Mouse (Mus musculus) stomach, embryonic 16.5 days (tissue): ENCODE measurements around the gene Lpp. TPM values are rescaled to one million over a fixed set of nuclear protein-coding genes. Genes with fewer than 3 reads are reported as not detected.

Experiments
- ATAC-seq: fragments of 200-750 bp; cut with Nextera tagmentation; 2 replicates; pipeline ENCODE4 v1.8.0; 2017; ENCODE audit warnings: moderate number of reproducible peaks, moderate TSS enrichment; ENCODE audit not compliant: insufficient read depth, low FRiP score
- H3K27ac ChIP-seq: fragments of 300-500 bp; sonication (generic); 2 replicates; pipeline ENCODE4 v1.5.1; 2014; ENCODE audit warnings: low read length
- H3K27me3 ChIP-seq: fragments of 300-500 bp; sonication (generic); 2 replicates; pipeline ENCODE4 v1.6.1; 2014; ENCODE audit warnings: low read length, control low read depth, mixed read lengths; ENCODE audit not compliant: control insufficient read depth, insufficient read depth
- H3K36me3 ChIP-seq: fragments of 300-500 bp; sonication (generic); 2 replicates; pipeline ENCODE4 v1.6.1; 2014; ENCODE audit warnings: low read length; ENCODE audit not compliant: control insufficient read depth, insufficient read depth
- H3K4me1 ChIP-seq: fragments of 300-500 bp; sonication (generic); 2 replicates; pipeline ENCODE4 v1.6.1; 2014; ENCODE audit warnings: low read length, control low read depth, mixed read lengths; ENCODE audit not compliant: control insufficient read depth, insufficient read depth
- H3K4me2 ChIP-seq: fragments of 300-500 bp; sonication (generic); 2 replicates; pipeline ENCODE4 v1.6.1; 2014; ENCODE audit warnings: low read depth, low read length, mixed read lengths
- H3K4me3 ChIP-seq: fragments of 300-500 bp; sonication (generic); replicated peaks from 2 replicates; pipeline ENCODE4 v1.5.1; 2014; ENCODE audit warnings: mild to moderate bottlenecking, low read length
- H3K9ac ChIP-seq: fragments of 300-500 bp; sonication (generic); 2 replicates; pipeline ENCODE4 v1.6.1; 2014; ENCODE audit warnings: low read length
- H3K9me3 ChIP-seq: fragments of 300-500 bp; sonication (generic); replicated peaks from 2 replicates; pipeline ENCODE4 v1.6.1; 2016; ENCODE audit warnings: low read length, control low read depth; ENCODE audit not compliant: control insufficient read depth
- WGBS: fragments of 180-500 bp; shearing (Covaris S2); extraction: QIAGEN DNeasy Blood & Tissue Kit; methylation state at CpG from one replicate; pipeline ENCODE4 v1.1.7; 2014; 5-methylcytosine and 5-hydroxymethylcytosine counted together
- polyA plus RNA-seq: library from polyadenylated mRNA; unstranded; fragments of >200 nt; fragmentation: Nextera tagmentation; extraction: Ambion mirVana; gene quantifications from 2 replicates; pipeline ENCODE4 v1.2.1, GENCODE M21; 2015

The Lpp gene
- polyA plus RNA-seq, 1 experiment from 2014 or later, result 79.4 TPM

DNA sequence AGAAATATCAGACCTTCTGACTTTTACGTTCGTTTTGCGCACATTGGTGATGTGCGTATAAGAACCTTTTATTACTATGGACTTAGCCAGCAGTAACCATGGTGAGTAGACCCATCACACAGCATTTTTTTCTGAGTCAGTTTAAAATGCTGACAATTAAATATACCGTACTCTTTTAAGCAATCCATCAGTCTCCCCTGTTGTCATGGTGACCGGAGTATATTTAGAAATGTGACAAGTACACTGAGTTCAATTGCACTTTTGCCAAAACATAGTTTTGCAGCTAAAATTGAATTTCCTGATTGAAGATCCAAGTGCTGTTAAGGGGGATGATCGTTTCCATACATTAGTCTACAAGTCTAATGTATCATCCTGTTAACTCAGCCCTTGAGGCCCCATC is 149.6 kb downstream of the Lpp start:
- H3K27ac ChIP-seq, result no peak overlapping the region
- ATAC-seq, result no peak
- H3K4me3 ChIP-seq, result no peak overlapping the region
- H3K27me3 ChIP-seq, result no peaks in the 10 kb centered on the region
- H3K4me2 ChIP-seq, result no peak overlapping the region
- 68% methylated on average over 7 of the region's 7 CpGs for WGBS
- 0 out of 2 replicates have a peak, but pooled peaks cover 3% of the 10 kb centered on the region for H3K4me1 ChIP-seq
- no peak overlapping the region for H3K9ac ChIP-seq
- H3K9me3 ChIP-seq, result no peaks in the 10 kb centered on the region
- peaks cover 4% of the 10 kb centered on the region; the same call in 1 of the 2 replicates for H3K36me3 ChIP-seq

DNA sequence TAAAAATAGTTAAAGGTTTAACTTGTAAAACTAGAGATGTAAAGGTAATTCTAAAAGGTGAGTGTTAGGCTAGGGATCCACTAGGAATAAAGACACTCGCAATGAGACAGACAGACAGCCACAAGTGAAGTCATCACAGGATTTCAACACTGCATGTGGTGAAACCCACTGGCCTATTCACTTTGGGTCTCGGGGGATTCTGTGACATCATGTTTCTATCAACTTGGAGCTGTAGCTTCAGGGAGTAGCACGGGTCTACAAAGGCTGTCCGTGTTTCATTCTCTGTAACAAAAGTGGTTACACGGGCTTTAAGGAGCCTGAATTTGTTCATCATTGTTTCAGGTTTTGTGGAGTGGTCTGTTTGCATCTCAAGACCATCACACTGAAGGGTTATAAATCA is 152.1 kb downstream of the Lpp start:
- Histone ChIP-seq H3K9ac (no peak overlapping the region), H3K9me3 (no peaks in the 10 kb centered on the region), H3K4me2 (no peak overlapping the region), H3K36me3 (peaks cover 4% of the 10 kb centered on the region; the same call in 1 of the 2 replicates), H3K4me1 (0 out of 2 replicates have a peak, but pooled peaks cover 3% of the 10 kb centered on the region), H3K27ac (no peak overlapping the region), H3K27me3 (no peaks in the 10 kb centered on the region), H3K4me3 (no peak overlapping the region)
- WGBS, result 92% methylated on average over 5 of the region's 5 CpGs
- ATAC-seq, result no peak

DNA sequence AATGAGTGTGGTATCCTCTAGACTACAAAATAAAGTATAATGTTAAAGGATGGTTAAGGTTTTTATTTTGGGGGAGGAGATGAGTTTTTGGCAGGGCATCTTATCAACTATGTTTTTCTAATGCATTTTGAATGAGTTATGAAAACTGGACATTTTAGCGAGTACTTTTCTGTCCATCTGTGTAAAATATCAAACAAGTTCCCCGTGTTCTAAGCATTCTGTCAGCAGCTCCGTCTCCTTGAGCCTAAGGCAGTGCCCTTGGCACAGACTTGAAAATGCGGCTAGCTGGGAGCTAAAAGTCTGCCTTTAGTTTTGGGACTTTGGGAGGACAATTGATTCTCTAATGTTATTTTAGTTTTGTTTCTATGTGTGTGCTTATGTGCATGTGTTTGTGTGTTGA is 165.2 kb downstream of the Lpp start:
- no peak for ATAC-seq
- no peak overlapping the region for H3K4me2 ChIP-seq
- H3K27ac ChIP-seq, result no peak overlapping the region
- H3K27me3 ChIP-seq, result no peaks in the 10 kb centered on the region
- H3K4me3 ChIP-seq, result no peak overlapping the region
- no peak overlapping the region for H3K9ac ChIP-seq
- no peaks in the 10 kb centered on the region for H3K4me1 ChIP-seq
- 79% methylated on average over 4 of the region's 4 CpGs for WGBS
- H3K9me3 ChIP-seq, result no peaks in the 10 kb centered on the region
- H3K36me3 ChIP-seq, result no peaks in the 10 kb centered on the region

DNA sequence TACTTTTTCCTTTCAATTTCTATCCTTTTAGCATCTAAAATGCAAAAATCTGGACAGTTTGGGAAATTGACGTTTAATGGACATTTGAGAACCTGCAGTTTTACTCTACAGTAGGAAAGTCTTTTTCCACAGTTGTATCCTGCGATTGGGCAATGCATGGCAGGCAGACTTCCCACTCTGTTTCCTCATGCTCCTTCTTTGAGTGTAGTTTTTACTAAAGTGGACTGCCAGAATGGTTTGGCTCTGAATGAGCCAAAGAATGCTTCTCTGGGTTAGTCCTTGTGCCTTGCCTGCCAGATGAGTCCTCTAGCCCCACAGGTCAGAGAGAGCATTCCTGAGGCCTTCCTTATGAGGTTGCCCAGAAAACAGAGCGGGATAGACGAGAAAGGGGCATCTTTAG is 166.5 kb downstream of the Lpp start:
- ATAC-seq, result no peak
- Histone ChIP-seq H3K36me3 (no peaks in the 10 kb centered on the region), H3K4me2 (no peak overlapping the region), H3K27ac (no peak overlapping the region), H3K4me1 (no peaks in the 10 kb centered on the region), H3K9ac (no peak overlapping the region), H3K9me3 (no peaks in the 10 kb centered on the region), H3K4me3 (no peak overlapping the region), H3K27me3 (no peaks in the 10 kb centered on the region)
- 89% methylated on average over 4 of the region's 4 CpGs for WGBS

DNA sequence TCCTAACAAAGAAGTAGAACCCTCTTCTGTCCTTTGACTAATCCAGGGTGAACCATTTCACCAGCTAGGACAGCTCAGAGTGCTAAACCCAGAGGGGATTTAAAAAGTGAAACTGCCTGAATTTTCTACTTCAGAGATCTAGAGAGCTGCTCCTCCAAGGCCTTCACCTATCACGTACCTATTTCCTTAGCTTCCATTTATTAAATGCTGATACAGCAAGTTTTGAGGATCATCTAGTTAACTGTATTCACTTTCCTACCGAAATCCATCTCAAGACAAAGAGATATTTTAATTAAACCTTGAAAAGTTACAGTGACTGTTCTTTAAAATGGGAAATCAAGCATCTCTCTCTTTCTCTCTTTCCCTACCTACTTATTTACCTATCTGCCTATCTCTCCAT is 167.7 kb downstream of the Lpp start:
- Histone ChIP-seq H3K9me3 (no peaks in the 10 kb centered on the region), H3K27me3 (no peaks in the 10 kb centered on the region), H3K27ac (no peak overlapping the region), H3K4me2 (no peak overlapping the region), H3K9ac (no peak overlapping the region), H3K4me1 (peaks cover 2% of the 10 kb centered on the region; the same call in 1 of the 2 replicates), H3K4me3 (no peak overlapping the region), H3K36me3 (no peaks in the 10 kb centered on the region)
- 95% methylated on average over 2 of the region's 2 CpGs for WGBS
- no peak for ATAC-seq

DNA sequence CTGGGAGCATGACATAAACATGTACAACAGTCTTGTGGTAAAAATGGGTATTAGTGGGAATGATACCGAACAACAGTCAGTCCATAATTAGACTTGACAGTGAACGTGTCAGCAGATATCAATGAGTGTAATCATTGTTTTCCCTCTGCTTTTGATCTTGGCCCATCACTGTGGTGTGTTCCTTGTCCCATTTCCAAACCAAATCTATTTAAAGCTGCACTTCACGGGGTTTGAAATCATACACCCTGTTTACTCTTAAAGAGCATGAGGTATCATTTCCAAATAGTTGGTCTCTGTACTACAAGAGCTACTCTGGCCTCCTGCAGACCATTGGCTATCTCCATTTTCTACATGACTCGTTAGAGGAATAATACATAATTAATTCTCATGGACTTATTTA is 168.3 kb downstream of the Lpp start:
- no peak overlapping the region for H3K4me2 ChIP-seq
- no peaks in the 10 kb centered on the region for H3K9me3 ChIP-seq
- ATAC-seq, result no peak
- WGBS, result 82% methylated on average over 4 of the region's 4 CpGs
- H3K4me1 ChIP-seq, result peaks cover 7% of the 10 kb centered on the region; the same call in 1 of the 2 replicates
- no peaks in the 10 kb centered on the region for H3K36me3 ChIP-seq
- no peaks in the 10 kb centered on the region for H3K27me3 ChIP-seq
- H3K4me3 ChIP-seq, result no peak overlapping the region
- H3K27ac ChIP-seq, result no peak overlapping the region
- no peak overlapping the region for H3K9ac ChIP-seq

DNA sequence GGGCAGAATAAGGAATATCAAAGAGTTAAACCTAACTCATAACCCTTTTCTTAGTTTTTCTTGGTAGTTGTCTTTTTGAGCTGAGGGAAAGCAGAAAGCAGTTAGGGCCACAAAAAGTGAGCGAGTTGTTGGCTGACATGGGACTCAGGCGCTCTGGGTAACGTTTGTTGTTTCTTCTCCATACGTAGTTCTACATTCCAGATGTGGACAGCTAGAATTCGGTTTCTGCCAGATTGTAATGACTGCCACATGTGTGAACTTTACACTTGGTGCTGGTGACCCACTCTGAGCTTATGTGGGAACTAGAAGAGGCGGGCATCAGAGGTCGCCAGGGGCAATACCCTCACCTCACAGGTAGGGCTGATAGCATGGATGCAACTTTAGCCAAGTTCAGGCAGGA is 172.0 kb downstream of the Lpp start:
- no peak for ATAC-seq
- no peaks in the 10 kb centered on the region for H3K27me3 ChIP-seq
- H3K4me3 ChIP-seq, result no peak overlapping the region
- H3K4me1 ChIP-seq, result peaks cover 22% of the 10 kb centered on the region; the same call in 1 of the 2 replicates
- no peak overlapping the region for H3K27ac ChIP-seq
- no peak overlapping the region for H3K9ac ChIP-seq
- H3K9me3 ChIP-seq, result no peaks in the 10 kb centered on the region
- no peaks in the 10 kb centered on the region for H3K36me3 ChIP-seq
- no peak overlapping the region for H3K4me2 ChIP-seq
- 76% methylated on average over 7 of the region's 7 CpGs for WGBS

DNA sequence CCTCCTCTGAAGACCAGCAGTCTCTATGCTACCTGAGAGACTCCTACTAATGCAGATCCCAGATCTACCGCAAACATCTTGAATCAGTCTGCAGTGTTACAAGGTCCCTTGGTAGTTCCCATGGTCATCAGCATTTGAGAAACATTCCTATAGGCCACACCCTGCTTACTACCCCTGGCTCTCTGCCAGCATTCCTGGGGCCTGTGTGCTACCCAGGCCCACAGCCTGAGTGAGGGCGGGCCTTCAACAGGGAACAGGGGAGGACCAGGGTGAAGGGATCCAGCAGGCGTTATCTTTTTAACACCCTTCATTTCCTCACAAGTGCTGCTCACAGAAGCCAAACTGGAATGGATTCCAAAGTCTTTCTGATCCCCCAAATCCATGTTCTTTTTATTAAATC is 173.0 kb downstream of the Lpp start:
- Histone ChIP-seq H3K27me3 (no peaks in the 10 kb centered on the region), H3K9ac (no peak overlapping the region), H3K4me2 (no peak overlapping the region), H3K4me3 (no peak overlapping the region), H3K36me3 (no peaks in the 10 kb centered on the region), H3K4me1 (peaks cover 22% of the 10 kb centered on the region; the same call in 1 of the 2 replicates), H3K27ac (no peak overlapping the region), H3K9me3 (no peaks in the 10 kb centered on the region)
- peak; percentile 88; the same call in 1 of the 2 replicates for ATAC-seq
- 32% methylated on average over 3 of the region's 3 CpGs for WGBS

DNA sequence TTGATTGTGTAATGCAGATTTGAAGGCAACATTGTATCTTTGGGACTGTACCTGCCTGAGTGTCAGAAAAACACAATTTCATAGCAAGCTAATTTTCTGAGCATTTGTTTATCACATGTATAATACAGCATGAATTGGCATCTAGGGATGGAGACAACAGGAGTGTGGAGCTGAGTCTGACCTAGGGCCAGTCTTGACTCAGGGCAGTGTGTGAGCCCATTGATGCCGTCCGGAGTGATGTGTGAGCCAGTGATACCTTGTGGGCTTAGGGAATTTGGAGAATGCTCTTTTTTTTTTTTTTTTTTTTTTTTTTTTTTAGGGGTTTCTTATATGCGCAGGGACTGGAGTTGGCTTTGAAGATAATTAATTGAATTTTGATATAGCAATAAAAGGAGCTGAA is 174.3 kb downstream of the Lpp start:
- Histone ChIP-seq H3K4me3 (no peak overlapping the region), H3K9ac (no peak overlapping the region), H3K9me3 (no peaks in the 10 kb centered on the region), H3K27me3 (no peaks in the 10 kb centered on the region), H3K27ac (no peak overlapping the region), H3K4me2 (no peak overlapping the region), H3K36me3 (no peaks in the 10 kb centered on the region), H3K4me1 (peaks cover 22% of the 10 kb centered on the region; the same call in 1 of the 2 replicates)
- WGBS, result 89% methylated on average over 3 of the region's 3 CpGs
- ATAC-seq, result no peak

DNA sequence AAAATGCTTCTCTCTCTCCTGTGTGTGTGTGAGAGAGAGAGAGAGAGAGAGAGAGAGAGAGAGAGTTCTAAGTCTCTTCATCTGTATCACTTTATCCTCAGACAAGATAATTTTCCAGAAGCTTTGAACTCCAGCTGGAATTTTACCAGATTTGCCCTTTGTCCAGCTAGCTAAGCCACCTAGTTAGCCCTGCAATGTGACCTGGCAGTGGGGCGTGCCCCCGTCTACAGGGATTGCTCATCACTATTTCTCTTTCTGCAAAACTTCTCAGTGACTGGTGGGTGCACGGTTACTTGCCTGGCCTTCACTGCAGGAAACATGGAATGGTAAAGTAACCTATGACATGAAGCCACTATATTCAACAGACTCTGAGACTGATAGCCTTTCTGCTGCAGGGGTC is 174.8 kb downstream of the Lpp start:
- Histone ChIP-seq H3K9me3 (no peaks in the 10 kb centered on the region), H3K4me2 (no peak overlapping the region), H3K4me3 (no peak overlapping the region), H3K4me1 (peaks cover 22% of the 10 kb centered on the region; the same call in 1 of the 2 replicates), H3K9ac (no peak overlapping the region), H3K27ac (no peak overlapping the region), H3K36me3 (no peaks in the 10 kb centered on the region), H3K27me3 (no peaks in the 10 kb centered on the region)
- WGBS, result 71% methylated on average over 3 of the region's 3 CpGs
- ATAC-seq, result no peak
